ENCODE assay signal across 11 mouse cellular contexts in the genomic region with DNA sequence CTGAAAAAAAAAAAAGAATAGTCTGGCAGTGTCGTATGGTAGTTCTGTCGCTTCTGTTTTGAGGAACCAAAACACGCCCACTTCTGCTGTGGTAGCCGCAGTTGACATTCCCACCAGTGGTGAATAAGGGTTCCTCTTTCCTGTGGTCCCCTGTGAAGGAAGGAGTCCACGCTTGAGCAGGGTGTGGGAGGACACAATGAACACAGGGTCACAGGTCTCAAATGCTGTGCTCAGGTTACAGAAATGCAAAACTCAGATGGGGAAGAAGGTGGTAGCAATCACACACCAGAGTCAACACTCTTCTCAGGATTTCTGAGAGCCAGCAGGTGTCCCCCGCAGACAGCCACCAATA. TPM values are rescaled to one million over a fixed set of nuclear protein-coding genes. Genes with fewer than 3 reads are reported as not detected.
DNase-seq lines count a peak whose midpoint lies in the region; ATAC-seq and TF ChIP-seq lines count a peak whose summit lies in the region.
"Had no signal": no experiment of that assay in that cellular context is flagged by ENCODE, and none has a peak within 500 bp of the region (broad histone marks: within the 10 kb centered on the region; RNA-seq: fewer than 3 reads in every experiment).

No protein-coding gene starts in this region.

- DNase-seq in kidney, adult 11 months, result no peak
- peak; percentile 87 for DNase-seq in MEL-GATA-1-ER (ENCODE audit: extremely low read depth, low read depth)
- peak; percentile 47 for DNase-seq in lung, postnatal 0 days (ENCODE audit: low spot score)
- peak; percentile 29 for DNase-seq in spleen, adult 12 weeks (ENCODE audit: low spot score)
- no peak for DNase-seq in left cerebral cortex, adult 9 months (ENCODE audit: low spot score in 2 of 2)
- DNase-seq in stomach, postnatal 0 days (ENCODE audit: low spot score), result no peak
- DNase-seq in embryonic facial prominence, embryonic 10.5 days (ENCODE audit: low spot score), result no peak
- DNase-seq: adrenal gland, postnatal 14 days had no signal

- no peaks in the 10 kb centered on the region for H3K9me3 ChIP-seq in kidney, embryonic 15.5 days (replicated peaks)
- H3K9me3 ChIP-seq in lung, postnatal 0 days (ENCODE audit: low read length), result no peaks in the 10 kb centered on the region
- H3K9me3 ChIP-seq in stomach, postnatal 0 days (ENCODE audit: control insufficient read depth, low read length), result no peaks in the 10 kb centered on the region
- H3K9me3 ChIP-seq in embryonic facial prominence, embryonic 10.5 days, result no peaks in the 10 kb centered on the region

- no peaks in the 10 kb centered on the region for H3K4me1 ChIP-seq in kidney, embryonic 15.5 days
- H3K4me1 ChIP-seq in lung, postnatal 0 days (ENCODE audit: insufficient read depth, low read depth, low read length), result no peaks in the 10 kb centered on the region
- no peaks in the 10 kb centered on the region for H3K4me1 ChIP-seq in stomach, postnatal 0 days (replicated peaks; ENCODE audit: control insufficient read depth, insufficient read depth)
- no peaks in the 10 kb centered on the region for H3K4me1 ChIP-seq in embryonic facial prominence, embryonic 10.5 days

- no peak overlapping the region for H3K4me3 ChIP-seq in kidney, embryonic 15.5 days (replicated peaks)
- H3K4me3 ChIP-seq in lung, postnatal 0 days (ENCODE audit: low read depth, low read length), result no peak overlapping the region
- no peak overlapping the region for H3K4me3 ChIP-seq in stomach, postnatal 0 days (ENCODE audit: low read depth, low read length)
- H3K4me3 ChIP-seq in embryonic facial prominence, embryonic 10.5 days, result no peak overlapping the region

- ATAC-seq in kidney, embryonic 15.5 days (replicated peaks; ENCODE audit: low FRiP score), result 0 out of 2 replicates have a peak, but pooled peaks have one; percentile 15
- ATAC-seq in lung, postnatal 0 days, result peak; percentile 47
- ATAC-seq in stomach, postnatal 0 days (ENCODE audit: low FRiP score, low TSS enrichment), result no peak

- TF ChIP-seq EP300 in lung, postnatal 0 days (IDR thresholded peaks at IDR 0.05), result no peak
- no peak for TF ChIP-seq EP300 in stomach, postnatal 0 days (optimal IDR thresholded peaks at IDR 0.05)

- H3K4me2 ChIP-seq in kidney, embryonic 15.5 days, result no peak overlapping the region
- no peak overlapping the region for H3K4me2 ChIP-seq in lung, postnatal 0 days (replicated peaks; ENCODE audit: low read depth, low read length)
- H3K4me2 ChIP-seq in stomach, postnatal 0 days (replicated peaks; ENCODE audit: low read depth), result no peak overlapping the region
- H3K4me2 ChIP-seq: midbrain, embryonic 11.5 days had no signal

- H3K36me3 ChIP-seq in kidney, embryonic 15.5 days, result no peaks in the 10 kb centered on the region
- no peaks in the 10 kb centered on the region for H3K36me3 ChIP-seq in lung, postnatal 0 days (ENCODE audit: insufficient read depth, low read length)
- no peaks in the 10 kb centered on the region for H3K36me3 ChIP-seq in stomach, postnatal 0 days (ENCODE audit: control insufficient read depth, insufficient read depth, low read length)
- H3K36me3 ChIP-seq in embryonic facial prominence, embryonic 10.5 days (replicated peaks), result no peaks in the 10 kb centered on the region

- WGBS in kidney, embryonic 15.5 days, result 42% methylated on average over 6 of the region's 6 CpGs
- WGBS in lung, postnatal 0 days, result 60% methylated on average over 6 of the region's 6 CpGs
- WGBS in stomach, postnatal 0 days, result 66% methylated on average over 6 of the region's 6 CpGs
- 78% methylated on average over 6 of the region's 6 CpGs for WGBS in embryonic facial prominence, embryonic 10.5 days

- H3K27ac ChIP-seq in kidney, embryonic 15.5 days, result no peak overlapping the region
- no peak overlapping the region for H3K27ac ChIP-seq in lung, postnatal 0 days (ENCODE audit: low read length)
- H3K27ac ChIP-seq in stomach, postnatal 0 days (replicated peaks), result no peak overlapping the region
- H3K27ac ChIP-seq in embryonic facial prominence, embryonic 10.5 days (replicated peaks), result no peak overlapping the region

- TF ChIP-seq CTCF in lung, postnatal 0 days (IDR thresholded peaks at IDR 0.05), result no peak
- TF ChIP-seq CTCF in stomach, postnatal 0 days (IDR thresholded peaks at IDR 0.05; ENCODE audit: low read depth), result no peak

- H3K27me3 ChIP-seq in kidney, embryonic 15.5 days, result no peaks in the 10 kb centered on the region
- no peaks in the 10 kb centered on the region for H3K27me3 ChIP-seq in lung, postnatal 0 days (replicated peaks; ENCODE audit: insufficient read depth, low read length)
- no peaks in the 10 kb centered on the region for H3K27me3 ChIP-seq in stomach, postnatal 0 days (ENCODE audit: control insufficient read depth, insufficient read depth, low read length)
- no peaks in the 10 kb centered on the region for H3K27me3 ChIP-seq in embryonic facial prominence, embryonic 10.5 days (replicated peaks; ENCODE audit: low read depth, poor library complexity, severe bottlenecking)

- H3K9ac ChIP-seq in kidney, embryonic 15.5 days, result no peak overlapping the region
- no peak overlapping the region for H3K9ac ChIP-seq in lung, postnatal 0 days (replicated peaks; ENCODE audit: low read depth)
- no peak overlapping the region for H3K9ac ChIP-seq in stomach, postnatal 0 days (ENCODE audit: low read length)

RNA-seq across cellular contexts. Expression of a gene that starts 3.5 kb away (rescaled TPM):
- polyA plus RNA-seq in kidney, embryonic 15.5 days (2015; fragmentation: Nextera tagmentation; extraction: Ambion mirVana), result not detected in 2 replicates
- polyA plus RNA-seq in lung, postnatal 0 days (2015; fragmentation: Nextera tagmentation; extraction: Ambion mirVana), result 0.07 TPM in 1 of 2 replicates, not detected in the other
- polyA plus RNA-seq in stomach, postnatal 0 days (2015; fragmentation: Nextera tagmentation; extraction: Ambion mirVana), result 0.06 and 0.11 TPM in 2 replicates
- not detected in 2 replicates for polyA plus RNA-seq in embryonic facial prominence, embryonic 10.5 days (2016; fragmentation: Nextera tagmentation; extraction: Ambion mirVana)
- polyA plus RNA-seq: intestine, embryonic 14.5 days; midbrain, embryonic 11.5 days had no signal

RNA-seq across cellular contexts. Expression of a gene that starts 29.8 kb away (rescaled TPM):
- polyA plus RNA-seq in kidney, embryonic 15.5 days (2015; fragmentation: Nextera tagmentation; extraction: Ambion mirVana), result 0.83 and 2.4 TPM in 2 replicates
- 25.4 and 32.4 TPM in 2 replicates for polyA plus RNA-seq in lung, postnatal 0 days (2015; fragmentation: Nextera tagmentation; extraction: Ambion mirVana)
- 0.10 and 0.22 TPM in 2 replicates for polyA plus RNA-seq in stomach, postnatal 0 days (2015; fragmentation: Nextera tagmentation; extraction: Ambion mirVana)
- polyA plus RNA-seq in embryonic facial prominence, embryonic 10.5 days (2016; fragmentation: Nextera tagmentation; extraction: Ambion mirVana), result 0.50 and 0.96 TPM in 2 replicates
- polyA plus RNA-seq: midbrain, embryonic 11.5 days had no signal

RNA-seq across cellular contexts. Expression of a gene that starts 49.1 kb away (rescaled TPM):
- 1.5 and 3.1 TPM in 2 replicates for polyA plus RNA-seq in kidney, embryonic 15.5 days (2015; fragmentation: Nextera tagmentation; extraction: Ambion mirVana)
- 1.7 and 1.8 TPM in 2 replicates for polyA plus RNA-seq in lung, postnatal 0 days (2015; fragmentation: Nextera tagmentation; extraction: Ambion mirVana)
- polyA plus RNA-seq in stomach, postnatal 0 days (2015; fragmentation: Nextera tagmentation; extraction: Ambion mirVana), result 0.93 and 0.97 TPM in 2 replicates
- 1.3 and 1.6 TPM in 2 replicates for polyA plus RNA-seq in embryonic facial prominence, embryonic 10.5 days (2016; fragmentation: Nextera tagmentation; extraction: Ambion mirVana)

RNA-seq across cellular contexts. Expression of a gene that starts 57.1 kb away (rescaled TPM):
- polyA plus RNA-seq in kidney, embryonic 15.5 days (2015; fragmentation: Nextera tagmentation; extraction: Ambion mirVana), result 32.7 and 32.9 TPM in 2 replicates
- 23.6 and 26.6 TPM in 2 replicates for polyA plus RNA-seq in lung, postnatal 0 days (2015; fragmentation: Nextera tagmentation; extraction: Ambion mirVana)
- polyA plus RNA-seq in stomach, postnatal 0 days (2015; fragmentation: Nextera tagmentation; extraction: Ambion mirVana), result 84.3 and 89.3 TPM in 2 replicates
- 7.2 and 7.3 TPM in 2 replicates for polyA plus RNA-seq in embryonic facial prominence, embryonic 10.5 days (2016; fragmentation: Nextera tagmentation; extraction: Ambion mirVana)

Comparison
In these comparisons a context has a peak if more than half of its experiments do, and no peak if none do; other contexts are left out.
1. DNase-seq: peak in MEL-GATA-1-ER (single experiment), lung, postnatal 0 days (single experiment) and spleen, adult 12 weeks (single experiment); none in kidney, adult 11 months (single experiment), left cerebral cortex, adult 9 months (0 of 2), stomach, postnatal 0 days (single experiment) and embryonic facial prominence, embryonic 10.5 days (single experiment).